Mouse (Mus musculus): ENCODE measurements at regions not wholly inside any gene's neighbourhood (a gene's known extent, or its start where the extent isn't known, plus 50 kb on each side); places are given as distances from the start of the nearest gene placed in this dataset.

GRCm38 (mm10) chr13:83132671-83133638, 370.9 kb upstream of the Mef2c start:
- WGBS, result 88% methylated on average over 7 of the region's 7 CpGs
- H3K4me1 ChIP-seq (ENCODE audit: control insufficient read depth, insufficient read depth, low read length), result no peaks in the 10 kb centered on the region
- no peak for DNase-seq (ENCODE audit: extremely low read depth, low read depth, low spot score)
- no peaks in the 10 kb centered on the region for H3K79me2 ChIP-seq (ENCODE audit: control insufficient read depth, insufficient read depth, low read length)
- no peaks in the 10 kb centered on the region for H3K27me3 ChIP-seq (ENCODE audit: control insufficient read depth, insufficient read depth, low read length)
- no peak overlapping the region for H3K9ac ChIP-seq (ENCODE audit: low read depth, low read length)
- H3K27ac ChIP-seq (replicated peaks; ENCODE audit: insufficient read depth, low read depth, low read length), result no peak overlapping the region
- TF ChIP-seq CTCF (IDR thresholded peaks at IDR 0.05; ENCODE audit: low read depth, low read length), result no peak
- no peaks in the 10 kb centered on the region for H3K36me3 ChIP-seq (ENCODE audit: control insufficient read depth, insufficient read depth, low read length)
- H3K4me3 ChIP-seq (ENCODE audit: insufficient read depth, low read depth, low read length), result no peak overlapping the region

GRCm38 (mm10) chr13:83143316-83143715, 360.5 kb upstream of the Mef2c start:
- no peak overlapping the region for H3K9ac ChIP-seq (ENCODE audit: low read depth, low read length)
- no peak overlapping the region for H3K4me3 ChIP-seq (ENCODE audit: insufficient read depth, low read depth, low read length)
- no peak for TF ChIP-seq POLR2A (IDR thresholded peaks at IDR 0.05; ENCODE audit: extremely low read depth, insufficient read depth, low read length)
- no peak for TF ChIP-seq CTCF (IDR thresholded peaks at IDR 0.05; ENCODE audit: low read depth, low read length)
- no peak overlapping the region for H3K27ac ChIP-seq (replicated peaks; ENCODE audit: insufficient read depth, low read depth, low read length)
- H3K27me3 ChIP-seq (ENCODE audit: control insufficient read depth, insufficient read depth, low read length), result no peaks in the 10 kb centered on the region
- H3K4me1 ChIP-seq (ENCODE audit: control insufficient read depth, insufficient read depth, low read length), result no peaks in the 10 kb centered on the region
- DNase-seq (ENCODE audit: extremely low read depth, low read depth, low spot score), result no peak
- no peaks in the 10 kb centered on the region for H3K79me2 ChIP-seq (ENCODE audit: control insufficient read depth, insufficient read depth, low read length)
- no peaks in the 10 kb centered on the region for H3K36me3 ChIP-seq (ENCODE audit: control insufficient read depth, insufficient read depth, low read length)
- 76% methylated on average over 3 of the region's 3 CpGs for WGBS

GRCm38 (mm10) chr13:83154626-83155124, 349.2 kb upstream of the Mef2c start:
- H3K27ac ChIP-seq (replicated peaks; ENCODE audit: insufficient read depth, low read depth, low read length), result no peak overlapping the region
- TF ChIP-seq CTCF (IDR thresholded peaks at IDR 0.05; ENCODE audit: low read depth, low read length) (no peak), POLR2A (IDR thresholded peaks at IDR 0.05; ENCODE audit: extremely low read depth, insufficient read depth, low read length) (no peak)
- WGBS, result 54% methylated on average over 1 of the region's 1 CpGs
- DNase-seq (ENCODE audit: extremely low read depth, low read depth, low spot score), result no peak
- H3K9ac ChIP-seq (ENCODE audit: low read depth, low read length), result no peak overlapping the region
- H3K27me3 ChIP-seq (ENCODE audit: control insufficient read depth, insufficient read depth, low read length), result no peaks in the 10 kb centered on the region
- no peaks in the 10 kb centered on the region for H3K4me1 ChIP-seq (ENCODE audit: control insufficient read depth, insufficient read depth, low read length)
- no peaks in the 10 kb centered on the region for H3K79me2 ChIP-seq (ENCODE audit: control insufficient read depth, insufficient read depth, low read length)
- H3K36me3 ChIP-seq (ENCODE audit: control insufficient read depth, insufficient read depth, low read length), result no peaks in the 10 kb centered on the region
- no peak overlapping the region for H3K4me3 ChIP-seq (ENCODE audit: insufficient read depth, low read depth, low read length)

GRCm38 (mm10) chr13:83159969-83160368, 343.9 kb upstream of the Mef2c start:
- H3K79me2 ChIP-seq (ENCODE audit: control insufficient read depth, insufficient read depth, low read length), result no peaks in the 10 kb centered on the region
- H3K27ac ChIP-seq (replicated peaks; ENCODE audit: insufficient read depth, low read depth, low read length), result no peak overlapping the region
- H3K4me3 ChIP-seq (ENCODE audit: insufficient read depth, low read depth, low read length), result no peak overlapping the region
- no peaks in the 10 kb centered on the region for H3K36me3 ChIP-seq (ENCODE audit: control insufficient read depth, insufficient read depth, low read length)
- 63% methylated on average over 2 of the region's 2 CpGs for WGBS
- no peaks in the 10 kb centered on the region for H3K27me3 ChIP-seq (ENCODE audit: control insufficient read depth, insufficient read depth, low read length)
- TF ChIP-seq POLR2A (IDR thresholded peaks at IDR 0.05; ENCODE audit: extremely low read depth, insufficient read depth, low read length) (no peak), CTCF (IDR thresholded peaks at IDR 0.05; ENCODE audit: low read depth, low read length) (no peak)
- no peak overlapping the region for H3K9ac ChIP-seq (ENCODE audit: low read depth, low read length)
- no peak for DNase-seq (ENCODE audit: extremely low read depth, low read depth, low spot score)
- H3K4me1 ChIP-seq (ENCODE audit: control insufficient read depth, insufficient read depth, low read length), result no peaks in the 10 kb centered on the region

GRCm38 (mm10) chr13:83162761-83163160, 341.1 kb upstream of the Mef2c start:
- no peaks in the 10 kb centered on the region for H3K36me3 ChIP-seq (ENCODE audit: control insufficient read depth, insufficient read depth, low read length)

GRCm38 (mm10) chr13:83175086-83175485, 328.7 kb upstream of the Mef2c start:
- 76% methylated on average over 2 of the region's 2 CpGs for WGBS
- H3K27ac ChIP-seq (replicated peaks; ENCODE audit: insufficient read depth, low read depth, low read length), result no peak overlapping the region

More at GRCm38 (mm10) chr13:83162761-83163160, 341.1 kb upstream of the Mef2c start:
- H3K9ac ChIP-seq (ENCODE audit: low read depth, low read length), result no peak overlapping the region
- no peak overlapping the region for H3K4me3 ChIP-seq (ENCODE audit: insufficient read depth, low read depth, low read length)
- WGBS, result 80% methylated on average over 4 of the region's 4 CpGs
- no peak for TF ChIP-seq POLR2A (IDR thresholded peaks at IDR 0.05; ENCODE audit: extremely low read depth, insufficient read depth, low read length)
- TF ChIP-seq CTCF (IDR thresholded peaks at IDR 0.05; ENCODE audit: low read depth, low read length), result no peak
- H3K27me3 ChIP-seq (ENCODE audit: control insufficient read depth, insufficient read depth, low read length), result no peaks in the 10 kb centered on the region
- no peaks in the 10 kb centered on the region for H3K4me1 ChIP-seq (ENCODE audit: control insufficient read depth, insufficient read depth, low read length)
- H3K79me2 ChIP-seq (ENCODE audit: control insufficient read depth, insufficient read depth, low read length), result no peaks in the 10 kb centered on the region
- no peak overlapping the region for H3K27ac ChIP-seq (replicated peaks; ENCODE audit: insufficient read depth, low read depth, low read length)
- DNase-seq (ENCODE audit: extremely low read depth, low read depth, low spot score), result no peak

More at GRCm38 (mm10) chr13:83175086-83175485, 328.7 kb upstream of the Mef2c start:
- Histone ChIP-seq H3K4me1 (ENCODE audit: control insufficient read depth, insufficient read depth, low read length) (no peaks in the 10 kb centered on the region), H3K79me2 (ENCODE audit: control insufficient read depth, insufficient read depth, low read length) (no peaks in the 10 kb centered on the region), H3K9ac (ENCODE audit: low read depth, low read length) (no peak overlapping the region), H3K36me3 (ENCODE audit: control insufficient read depth, insufficient read depth, low read length) (no peaks in the 10 kb centered on the region), H3K4me3 (ENCODE audit: insufficient read depth, low read depth, low read length) (no peak overlapping the region), H3K27me3 (ENCODE audit: control insufficient read depth, insufficient read depth, low read length) (no peaks in the 10 kb centered on the region)
- TF ChIP-seq POLR2A (IDR thresholded peaks at IDR 0.05; ENCODE audit: extremely low read depth, insufficient read depth, low read length) (no peak), CTCF (IDR thresholded peaks at IDR 0.05; ENCODE audit: low read depth, low read length) (no peak)
- DNase-seq (ENCODE audit: extremely low read depth, low read depth, low spot score), result no peak

Data from liver, adult 2 months (tissue).